Mouse (Mus musculus): ENCODE results near the gene Itpa. TPM values are rescaled to one million over a fixed set of nuclear protein-coding genes. Genes with fewer than 3 reads are reported as not detected.

Gene Itpa
- total and polyA plus RNA-seq, 2 experiments, result 24.1 to 33.8 TPM

DNA sequence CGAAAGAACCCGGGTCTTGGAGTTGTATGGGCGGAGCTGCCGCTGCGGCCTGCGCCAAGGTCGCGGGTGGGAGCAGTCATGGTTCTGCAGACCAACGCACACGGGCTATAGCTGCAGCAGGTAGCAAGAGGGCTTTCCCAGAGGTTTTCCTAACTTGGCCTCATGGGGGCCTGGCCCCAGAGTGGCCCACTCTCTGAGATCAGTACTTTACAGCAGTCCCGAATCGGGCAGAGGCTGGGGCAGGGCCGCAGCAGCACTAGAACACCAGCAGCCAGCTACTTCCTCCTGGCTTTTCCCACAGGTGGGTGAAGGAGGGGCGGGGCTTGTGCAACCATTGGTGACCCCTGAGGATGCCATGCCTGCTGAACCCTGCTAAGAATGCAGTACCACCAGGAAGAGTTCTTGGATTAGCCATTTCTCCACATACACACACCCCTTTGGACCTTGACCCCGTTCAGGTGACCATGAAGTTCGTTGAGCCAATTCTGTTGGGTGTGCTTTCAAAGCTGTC is 29.3 kb upstream of the Itpa start:
- TF ChIP-seq POLR2A (IDR thresholded peaks at IDR 0.05; ENCODE audit: extremely low read depth, insufficient read depth, low read length) (no peak), CTCF (IDR thresholded peaks at IDR 0.05; ENCODE audit: low read depth, low read length) (no peak)

GRCm38 (mm10) chr2:130639276-130639675 is 28.1 kb upstream of the Itpa start:
- H3K27me3 ChIP-seq (ENCODE audit: control insufficient read depth, insufficient read depth, low read length), result no peaks in the 10 kb centered on the region
- H3K4me3 ChIP-seq (ENCODE audit: insufficient read depth, low read depth, low read length), result no peak overlapping the region
- no peak overlapping the region for H3K27ac ChIP-seq (replicated peaks; ENCODE audit: insufficient read depth, low read depth, low read length)
- H3K36me3 ChIP-seq (ENCODE audit: control insufficient read depth, insufficient read depth, low read length), result no peaks in the 10 kb centered on the region
- WGBS, result 89% methylated on average over 6 of the region's 6 CpGs
- H3K4me1 ChIP-seq (ENCODE audit: control insufficient read depth, insufficient read depth, low read length), result peaks cover 21% of the 10 kb centered on the region
- H3K9ac ChIP-seq (ENCODE audit: low read depth, low read length), result no peak overlapping the region
- DNase-seq (ENCODE audit: extremely low read depth, low read depth, low spot score), result no peak
- H3K79me2 ChIP-seq (ENCODE audit: control insufficient read depth, insufficient read depth, low read length), result peaks cover 5% of the 10 kb centered on the region; the same call in 1 of the 2 replicates
- no peak for TF ChIP-seq POLR2A (IDR thresholded peaks at IDR 0.05; ENCODE audit: extremely low read depth, insufficient read depth, low read length)
- TF ChIP-seq CTCF (IDR thresholded peaks at IDR 0.05; ENCODE audit: low read depth, low read length), result no peak

More for the DNA sequence above, 29.3 kb upstream of the Itpa start:
- peaks cover 5% of the 10 kb centered on the region; the same call in 1 of the 2 replicates for H3K79me2 ChIP-seq (ENCODE audit: control insufficient read depth, insufficient read depth, low read length)
- H3K4me3 ChIP-seq (ENCODE audit: insufficient read depth, low read depth, low read length), result peak overlapping the region; percentile 58
- no peaks in the 10 kb centered on the region for H3K27me3 ChIP-seq (ENCODE audit: control insufficient read depth, insufficient read depth, low read length)
- peak overlapping the region; percentile 86 for H3K27ac ChIP-seq (replicated peaks; ENCODE audit: insufficient read depth, low read depth, low read length)
- peaks cover 21% of the 10 kb centered on the region for H3K4me1 ChIP-seq (ENCODE audit: control insufficient read depth, insufficient read depth, low read length)
- H3K9ac ChIP-seq (ENCODE audit: low read depth, low read length), result peak overlapping the region; percentile 74
- H3K36me3 ChIP-seq (ENCODE audit: control insufficient read depth, insufficient read depth, low read length), result no peaks in the 10 kb centered on the region
- WGBS, result 29% methylated on average over 16 of the region's 16 CpGs
- peak; percentile 89 for DNase-seq (ENCODE audit: extremely low read depth, low read depth, low spot score)

DNA sequence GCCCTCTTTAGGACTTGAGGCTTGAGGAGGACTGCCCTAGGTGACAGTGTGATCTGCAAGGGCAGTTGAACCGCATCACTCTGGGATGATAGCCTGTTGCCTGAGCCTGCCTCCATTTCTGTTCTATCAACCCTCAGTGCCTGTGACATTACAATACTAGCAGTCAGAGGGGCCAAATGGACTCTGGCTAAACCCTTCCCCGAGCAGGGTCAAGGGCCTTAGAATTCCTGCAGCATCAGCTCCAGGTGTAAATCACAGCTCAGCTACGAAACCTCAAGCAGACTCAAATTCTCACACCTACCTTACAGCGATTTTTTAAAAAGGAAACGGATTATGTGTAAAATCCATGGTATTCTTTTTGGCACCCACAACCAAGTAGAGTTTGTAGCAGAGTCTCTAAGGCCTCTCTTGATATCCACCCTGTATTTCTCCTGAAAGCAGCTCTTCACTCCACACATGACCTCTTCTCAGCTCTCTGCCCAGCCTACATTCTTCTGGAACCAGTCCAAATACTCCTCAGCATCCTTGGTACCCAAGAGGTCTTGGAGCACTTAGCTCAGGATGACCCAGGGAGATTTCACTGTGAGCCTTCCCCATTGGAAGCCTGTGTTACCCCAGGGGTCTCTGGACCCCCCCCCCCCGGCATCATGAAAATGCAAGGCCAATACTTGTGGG is 25.9 kb upstream of the Itpa start:
- TF ChIP-seq POLR2A (IDR thresholded peaks at IDR 0.05; ENCODE audit: extremely low read depth, insufficient read depth, low read length) (no peak), CTCF (IDR thresholded peaks at IDR 0.05; ENCODE audit: low read depth, low read length) (no peak)

DNA sequence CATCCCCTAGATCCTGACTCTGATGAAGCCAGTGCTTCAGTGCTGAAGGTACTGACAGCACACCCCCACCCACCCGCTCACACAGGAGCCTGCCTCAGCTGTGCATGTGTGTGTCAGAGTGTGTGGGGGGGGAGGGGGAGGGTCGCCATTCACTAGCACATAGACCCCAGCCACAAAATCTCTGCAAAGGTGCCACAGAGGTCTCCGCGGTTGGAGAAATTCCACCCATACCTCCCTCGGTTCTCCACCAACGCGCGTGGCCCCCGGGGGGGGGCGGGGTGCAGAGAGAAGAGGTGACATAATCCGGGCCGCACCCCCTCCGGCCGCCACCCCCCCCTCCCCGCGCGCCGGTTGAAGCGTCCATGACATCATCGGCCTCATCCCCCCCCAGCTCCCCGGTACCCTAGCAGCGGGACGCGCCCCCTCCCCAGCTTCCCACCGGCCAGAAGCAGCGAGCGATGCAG is 25.2 kb upstream of the Itpa start:
- peak overlapping the region; percentile 98 for H3K4me3 ChIP-seq (ENCODE audit: insufficient read depth, low read depth, low read length)
- H3K9ac ChIP-seq (ENCODE audit: low read depth, low read length), result peak overlapping the region; percentile 92
- H3K27me3 ChIP-seq (ENCODE audit: control insufficient read depth, insufficient read depth, low read length), result no peaks in the 10 kb centered on the region
- WGBS, result 1% methylated on average over 25 of the region's 27 CpGs
- H3K36me3 ChIP-seq (ENCODE audit: control insufficient read depth, insufficient read depth, low read length), result no peaks in the 10 kb centered on the region
- DNase-seq (ENCODE audit: extremely low read depth, low read depth, low spot score), result no peak
- peak overlapping the region; percentile 50 for H3K27ac ChIP-seq (replicated peaks; ENCODE audit: insufficient read depth, low read depth, low read length)
- peaks cover 5% of the 10 kb centered on the region; the same call in 1 of the 2 replicates for H3K79me2 ChIP-seq (ENCODE audit: control insufficient read depth, insufficient read depth, low read length)
- TF ChIP-seq CTCF (IDR thresholded peaks at IDR 0.05; ENCODE audit: low read depth, low read length) (no peak), POLR2A (IDR thresholded peaks at IDR 0.05; ENCODE audit: extremely low read depth, insufficient read depth, low read length) (no peak)
- H3K4me1 ChIP-seq (ENCODE audit: control insufficient read depth, insufficient read depth, low read length), result peaks cover 21% of the 10 kb centered on the region

More for the DNA sequence above, 25.9 kb upstream of the Itpa start:
- no peaks in the 10 kb centered on the region for H3K36me3 ChIP-seq (ENCODE audit: control insufficient read depth, insufficient read depth, low read length)
- no peaks in the 10 kb centered on the region for H3K27me3 ChIP-seq (ENCODE audit: control insufficient read depth, insufficient read depth, low read length)
- no peak overlapping the region for H3K27ac ChIP-seq (replicated peaks; ENCODE audit: insufficient read depth, low read depth, low read length)
- peak; percentile 50 for DNase-seq (ENCODE audit: extremely low read depth, low read depth, low spot score)
- no peak overlapping the region for H3K4me3 ChIP-seq (ENCODE audit: insufficient read depth, low read depth, low read length)
- peaks cover 5% of the 10 kb centered on the region; the same call in 1 of the 2 replicates for H3K79me2 ChIP-seq (ENCODE audit: control insufficient read depth, insufficient read depth, low read length)
- WGBS, result 45% methylated on average over 6 of the region's 6 CpGs
- H3K4me1 ChIP-seq (ENCODE audit: control insufficient read depth, insufficient read depth, low read length), result peaks cover 21% of the 10 kb centered on the region
- no peak overlapping the region for H3K9ac ChIP-seq (ENCODE audit: low read depth, low read length)

- 4% methylated on average over 40 of the region's 40 CpGs for WGBS
- Histone ChIP-seq H3K79me2 (ENCODE audit: control insufficient read depth, insufficient read depth, low read length) (peaks cover 5% of the 10 kb centered on the region; the same call in 1 of the 2 replicates), H3K9ac (ENCODE audit: low read depth, low read length) (peak within 1 kb of the TSS; percentile 92), H3K27ac (replicated peaks; ENCODE audit: insufficient read depth, low read depth, low read length) (peak within 1 kb of the TSS; percentile 81), H3K4me3 (ENCODE audit: insufficient read depth, low read depth, low read length) (peak within 1 kb of the TSS; percentile 98), H3K4me1 (ENCODE audit: control insufficient read depth, insufficient read depth, low read length) (peaks cover 21% of the 10 kb centered on the region), H3K27me3 (ENCODE audit: control insufficient read depth, insufficient read depth, low read length) (no peaks in the 10 kb centered on the region), H3K36me3 (ENCODE audit: control insufficient read depth, insufficient read depth, low read length) (no peaks in the 10 kb centered on the region)
- DNase-seq (ENCODE audit: extremely low read depth, low read depth, low spot score), result peak; percentile 60
- 0 out of 2 replicates have a peak, but pooled peaks have one; percentile 1 for TF ChIP-seq CTCF (IDR thresholded peaks at IDR 0.05; ENCODE audit: low read depth, low read length)
- TF ChIP-seq POLR2A (IDR thresholded peaks at IDR 0.05; ENCODE audit: extremely low read depth, insufficient read depth, low read length), result peak; percentile 70
These were observed 24.6 kb upstream of the Itpa start, which contains the start of gene Lzts3 for GRCm38 (mm10) chr2:130642684-130643369. Lzts3 (minus strand) TSS chr2:130642803.
